Mouse (Mus musculus): ENCODE measurements around the gene Maea.

The Maea gene

DNA sequence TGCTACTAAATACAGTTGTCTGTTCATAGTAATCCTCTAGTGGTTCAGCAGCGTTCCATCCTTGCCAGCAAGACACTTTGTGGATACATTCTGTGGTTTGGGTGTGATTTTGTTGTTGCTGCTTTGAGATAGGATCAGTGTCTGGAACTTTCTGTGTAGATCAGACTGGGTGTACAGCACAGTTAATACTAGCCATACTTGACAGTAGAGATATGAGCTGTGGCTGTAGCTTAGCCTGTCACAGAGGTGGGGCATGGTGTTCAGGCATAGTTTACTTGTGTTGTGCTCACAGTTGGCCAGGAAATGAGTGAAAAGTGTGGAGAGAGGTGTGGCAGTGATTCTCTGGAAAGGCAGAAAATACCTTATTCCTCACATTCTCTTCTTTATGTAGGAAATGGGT lies 22.2 kb downstream of the Maea start:
- in situ Hi-C loops (cut with MboI, MseI), result no loop called here

DNA sequence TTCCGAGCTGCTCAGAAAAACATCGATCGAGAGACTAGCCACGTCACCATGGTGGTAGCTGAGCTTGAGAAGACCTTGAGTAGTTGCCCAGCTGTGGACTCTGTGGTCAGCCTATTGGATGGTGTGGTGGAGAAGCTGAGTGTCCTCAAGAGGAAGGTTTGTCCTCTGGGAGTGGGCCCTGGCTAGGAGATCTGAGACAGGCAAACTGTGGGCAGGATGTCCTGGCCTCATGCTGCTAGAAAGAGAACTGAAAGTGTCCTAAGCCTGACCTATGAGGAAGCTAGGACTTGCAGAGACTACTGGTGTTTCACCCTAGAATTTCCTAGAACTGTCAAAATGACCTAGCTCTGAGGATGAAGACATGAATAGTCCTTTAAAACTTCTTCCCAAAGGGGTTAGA lies 23.2 kb downstream of the Maea start:
- in situ Hi-C loops (cut with MboI, MseI), result no loop called here

DNA sequence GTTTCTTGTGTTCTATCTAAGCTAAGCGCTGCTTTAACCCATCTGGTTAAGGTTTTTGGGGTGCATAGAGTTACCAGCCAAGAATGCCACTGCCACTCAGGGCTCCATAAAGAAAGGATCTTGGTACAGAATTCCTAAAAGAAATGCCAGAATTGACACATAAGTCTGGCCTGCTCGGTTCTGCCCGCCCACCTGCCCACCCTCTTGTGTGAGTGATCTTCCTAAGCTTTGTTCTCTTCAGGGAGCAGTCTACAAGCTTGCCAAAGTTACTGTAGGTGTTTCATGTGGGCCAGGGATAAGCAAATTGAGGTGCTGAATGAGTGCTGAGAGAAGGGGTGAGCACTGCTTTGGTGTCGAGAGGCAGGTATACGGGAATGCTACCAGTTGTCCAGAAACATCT lies 28.0 kb downstream of the Maea start:
- in situ Hi-C loops (cut with MboI, MseI), result no loop called here

DNA sequence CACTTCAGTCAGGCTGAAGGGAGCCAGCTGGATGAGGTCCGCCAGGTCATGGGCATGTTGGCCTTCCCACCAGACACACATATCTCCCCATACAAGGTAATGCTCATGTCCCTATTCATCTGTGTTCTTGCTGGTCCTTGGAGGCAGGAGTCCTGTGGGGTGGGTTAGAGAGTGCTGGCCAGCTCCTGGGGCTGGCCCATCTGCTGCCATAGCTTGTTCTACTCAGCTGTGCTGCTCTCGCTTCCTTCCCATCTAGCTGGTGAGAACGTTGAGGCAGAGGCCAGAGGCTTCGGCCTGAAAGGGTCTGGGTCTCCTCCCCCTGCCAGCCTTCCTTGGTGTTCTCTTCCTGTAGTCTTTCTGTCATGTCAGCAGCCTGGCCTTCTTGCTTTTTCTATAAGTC lies 33.3 kb downstream of the Maea start:
- in situ Hi-C loops (cut with MboI, MseI), result no loop called here

DNA sequence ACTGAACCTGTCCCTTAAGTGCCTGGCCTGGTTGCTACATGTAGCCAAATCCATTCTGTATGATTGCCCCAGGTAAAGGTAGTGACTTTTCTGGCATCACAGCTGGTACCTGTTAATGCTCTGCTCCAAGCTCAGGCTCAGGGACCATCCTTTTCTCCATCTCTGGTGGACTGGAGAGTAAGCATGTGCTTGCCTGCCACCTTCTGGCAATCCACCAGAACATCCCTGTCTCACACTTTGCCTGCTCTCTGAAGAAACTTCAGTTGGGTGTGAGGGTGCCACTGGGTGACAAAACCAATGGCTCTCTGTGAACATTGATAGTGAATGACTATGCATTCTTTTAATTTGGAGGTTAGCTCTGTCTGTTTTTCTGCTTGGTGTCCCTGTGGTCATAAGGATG lies 35.8 kb downstream of the Maea start:
- in situ Hi-C loops (cut with MboI, MseI), result no loop called here

DNA sequence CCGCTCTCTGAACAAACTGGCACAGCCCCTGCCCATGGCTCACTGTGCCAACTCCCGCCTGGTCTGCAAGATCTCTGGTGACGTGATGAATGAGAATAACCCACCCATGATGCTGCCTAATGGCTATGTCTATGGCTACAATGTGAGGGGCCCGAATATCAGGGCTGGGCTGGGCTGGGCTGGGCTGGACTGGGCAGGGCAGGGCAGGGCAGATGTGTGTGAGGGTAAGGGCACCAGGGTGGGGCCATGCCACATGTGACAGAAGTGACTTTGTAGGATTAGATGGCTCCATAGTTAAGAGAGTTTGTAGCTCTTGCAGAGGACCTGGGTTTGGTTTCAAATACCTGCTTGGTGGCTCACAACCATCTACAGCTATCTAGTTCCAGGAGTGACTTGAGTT lies 36.4 kb downstream of the Maea start:
- in situ Hi-C loops (cut with MboI, MseI), result no loop called here

DNA sequence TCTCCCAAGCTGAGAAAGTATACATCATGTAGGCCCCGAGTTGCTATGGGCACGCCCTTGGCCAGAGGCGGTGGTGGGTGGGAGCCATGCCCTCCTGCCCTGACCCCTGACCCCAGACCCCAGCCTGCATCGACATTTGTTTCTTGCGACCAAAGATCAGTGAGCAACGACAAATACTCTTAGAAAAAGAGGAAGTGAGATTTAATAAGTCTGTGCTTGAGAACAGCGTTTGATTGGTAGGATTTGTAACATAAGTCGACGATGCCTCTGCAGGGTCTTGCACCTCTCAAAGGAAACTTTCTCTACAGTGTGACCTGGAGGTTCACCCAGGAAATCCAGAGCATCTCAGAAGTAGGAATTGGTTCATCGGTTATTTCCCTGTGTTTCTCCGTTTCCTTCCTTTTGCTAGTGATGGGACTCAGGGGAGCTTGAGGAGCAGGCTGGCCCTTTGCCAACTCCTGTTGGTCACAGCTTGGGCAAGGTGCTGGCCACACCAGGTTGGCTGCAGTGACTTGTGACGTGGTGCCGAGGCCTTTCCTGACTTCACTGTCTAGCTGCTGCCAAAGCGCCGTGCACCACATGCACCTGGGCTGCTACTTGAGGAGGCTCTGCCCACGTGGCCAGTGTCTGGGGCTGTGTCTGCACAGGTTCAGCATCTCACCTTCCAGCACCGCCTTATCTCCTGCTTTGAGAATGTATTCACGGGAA lies 37.2 kb downstream of the Maea start:
- in situ Hi-C loops (cut with MboI, MseI), result no loop called here

DNA sequence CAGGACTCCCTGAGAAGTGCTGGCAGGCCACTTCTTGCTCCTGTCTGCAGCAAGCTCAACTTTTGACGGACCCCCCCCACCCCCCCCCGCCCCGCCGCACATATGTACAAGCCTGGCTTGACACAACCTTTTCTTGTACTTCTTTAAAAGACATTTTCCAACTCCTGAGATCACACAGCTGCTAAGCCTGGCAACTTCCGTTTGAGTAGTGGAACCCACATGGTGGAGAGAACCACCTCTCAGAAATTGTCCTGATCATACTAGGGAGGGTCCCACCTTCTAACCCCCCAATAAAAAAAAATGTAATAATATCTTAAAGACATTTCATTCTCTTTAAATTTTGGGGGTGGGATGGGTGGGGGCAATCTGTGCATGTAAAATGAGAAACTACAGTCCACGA lies 41.9 kb downstream of the Maea start:
- in situ Hi-C loops (cut with MboI, MseI), result loop anchor here (5.0 kb wide), 1 partner anchor 100 kb away; no protein-coding TSS in a partner anchor

DNA sequence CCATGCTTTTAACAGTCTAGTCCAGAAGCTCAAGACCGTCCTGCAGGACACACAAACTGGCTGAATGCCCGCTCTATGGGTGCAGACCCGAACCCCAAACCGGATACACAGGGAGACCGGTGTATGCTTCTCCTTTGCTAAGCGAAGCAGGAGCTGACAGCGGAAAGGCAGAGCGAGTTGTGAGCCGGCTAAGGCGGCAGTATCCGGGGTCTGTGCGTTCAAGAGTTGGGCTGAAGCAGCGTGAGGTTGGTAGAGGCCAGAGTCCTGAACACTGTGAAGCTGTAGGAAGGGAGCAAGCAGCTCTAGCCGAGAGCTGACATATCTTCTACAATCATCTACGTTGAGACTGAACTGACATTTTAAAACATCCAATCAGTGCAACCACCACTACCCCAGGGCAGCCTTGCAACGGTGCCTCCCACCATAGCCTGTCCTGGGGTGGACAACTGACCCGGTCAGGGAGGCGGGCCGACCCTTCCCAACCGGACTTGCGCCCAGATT lies 42.5 kb downstream of the Maea start:
- in situ Hi-C loops (cut with MboI, MseI), result loop anchor here (5.0 kb wide), 1 partner anchor 101 kb away; no protein-coding TSS in a partner anchor

DNA sequence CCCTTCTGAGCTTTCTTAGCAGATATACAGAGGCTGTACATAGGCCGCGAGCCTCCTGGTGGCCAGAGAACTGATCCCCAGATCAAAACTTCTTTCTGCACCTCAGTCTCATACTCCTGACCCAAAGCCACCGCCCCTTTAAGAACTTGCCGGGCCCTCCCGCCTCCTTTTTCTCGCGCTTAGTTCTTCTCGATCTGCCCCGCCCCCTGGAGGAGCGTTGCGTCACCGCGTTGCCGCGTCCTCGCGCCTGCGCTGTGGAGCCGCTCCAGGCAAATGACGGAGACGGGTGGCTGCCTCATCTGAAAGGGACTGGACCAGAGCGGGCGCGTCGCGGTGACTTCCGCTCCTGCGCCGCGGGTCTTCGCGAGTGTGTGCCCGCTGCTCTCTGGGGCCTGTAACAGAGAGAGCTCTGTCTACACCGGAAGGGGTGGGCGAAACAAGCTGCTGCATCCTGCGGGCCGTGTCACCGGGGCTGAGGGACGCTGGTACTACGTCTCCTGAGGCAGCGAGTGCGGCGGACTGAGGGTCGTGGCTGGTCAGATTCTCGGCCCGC lies 43.1 kb downstream of the Maea start, which contains the start of gene Uvssa:
Gene Uvssa (plus strand): TSS at position 248 of the 553 bp plus-strand sequence.
- in situ Hi-C loops (cut with MboI, MseI), result loop anchor here (5.0 kb wide), 1 partner anchor 101 kb away; no protein-coding TSS in a partner anchor

DNA sequence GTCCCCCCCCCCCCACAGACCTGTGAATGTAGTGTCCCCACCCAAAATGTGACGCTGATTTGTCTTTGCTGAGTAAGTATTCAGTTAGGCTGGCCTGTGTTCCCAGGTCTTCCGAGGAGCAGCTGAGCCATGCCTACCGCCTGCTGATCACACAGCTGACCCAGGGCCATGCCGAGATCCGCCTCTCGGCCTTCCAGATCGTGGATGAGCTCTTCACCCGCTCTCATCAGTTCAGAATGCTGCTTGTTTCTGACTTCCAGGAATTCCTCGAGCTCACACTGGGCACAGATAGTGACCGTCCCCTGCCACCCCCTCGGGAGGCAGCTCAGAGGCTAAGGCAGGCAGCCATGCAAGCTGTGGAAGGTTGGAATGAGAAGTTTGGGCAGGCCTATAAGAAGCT lies 52.2 kb downstream of the Maea start:
- in situ Hi-C loops (cut with MboI, MseI), result no loop called here

DNA sequence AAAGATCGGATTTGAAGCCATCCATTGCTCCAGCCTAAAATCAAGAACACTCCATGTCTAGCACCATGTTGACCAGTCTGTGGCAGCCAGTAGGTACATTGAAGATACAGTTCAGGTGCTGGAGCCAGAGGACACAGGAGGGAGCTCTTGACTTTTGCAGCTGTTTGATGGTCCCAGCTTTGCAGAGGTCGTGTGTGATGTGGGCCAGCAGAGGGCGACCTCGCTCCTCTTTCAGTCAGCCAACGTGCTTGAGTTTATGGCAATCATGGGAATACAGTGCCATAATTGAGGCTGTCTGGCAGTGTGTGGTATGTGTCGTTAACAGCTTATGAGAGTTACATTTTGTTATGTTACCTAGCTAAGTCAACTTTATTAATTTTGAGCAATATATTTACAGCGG lies 58.5 kb downstream of the Maea start:
- in situ Hi-C loops (cut with MboI, MseI), result no loop called here

DNA sequence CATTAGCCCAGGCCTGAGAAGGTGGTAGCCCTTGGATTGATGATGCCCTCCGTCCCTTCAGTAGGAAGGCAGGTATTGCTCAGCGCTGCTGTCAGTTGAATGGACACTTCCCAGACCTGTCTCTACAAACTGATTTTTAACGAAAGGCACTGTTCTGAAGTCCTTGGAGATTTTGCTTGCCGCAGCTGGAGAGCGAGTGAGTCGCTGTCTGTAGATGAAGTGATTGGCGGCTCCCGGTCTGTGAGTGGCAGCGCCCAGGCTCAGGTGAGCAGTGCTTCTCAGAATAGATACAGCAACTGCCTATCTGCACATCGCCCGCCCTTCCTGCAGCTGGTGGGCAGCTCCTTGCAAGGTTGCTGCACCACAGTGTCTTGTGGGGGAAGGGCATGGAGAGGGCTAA lies 60.4 kb downstream of the Maea start:
- in situ Hi-C loops (cut with MboI, MseI), result no loop called here

DNA sequence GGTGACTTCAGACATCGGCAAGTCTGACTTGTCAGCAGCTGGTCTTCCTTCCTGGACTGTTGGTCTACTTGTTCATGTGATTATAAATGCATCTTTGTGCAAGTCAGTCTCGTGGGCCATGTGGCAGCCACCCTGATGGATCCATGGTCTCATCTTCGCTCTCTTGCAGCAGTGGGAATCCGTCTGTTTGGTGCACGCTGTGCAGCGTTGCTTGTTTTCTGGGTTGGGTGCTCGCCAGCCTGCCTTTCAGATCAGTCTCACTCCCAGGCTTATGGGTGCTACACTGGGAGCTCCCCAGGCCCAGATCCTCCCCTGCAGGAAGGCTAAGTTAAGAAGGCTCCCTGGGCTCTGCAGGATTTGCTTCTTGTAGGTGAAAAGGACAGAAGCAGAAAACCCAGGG lies 61.5 kb downstream of the Maea start:
- in situ Hi-C loops (cut with MboI, MseI), result no loop called here

DNA sequence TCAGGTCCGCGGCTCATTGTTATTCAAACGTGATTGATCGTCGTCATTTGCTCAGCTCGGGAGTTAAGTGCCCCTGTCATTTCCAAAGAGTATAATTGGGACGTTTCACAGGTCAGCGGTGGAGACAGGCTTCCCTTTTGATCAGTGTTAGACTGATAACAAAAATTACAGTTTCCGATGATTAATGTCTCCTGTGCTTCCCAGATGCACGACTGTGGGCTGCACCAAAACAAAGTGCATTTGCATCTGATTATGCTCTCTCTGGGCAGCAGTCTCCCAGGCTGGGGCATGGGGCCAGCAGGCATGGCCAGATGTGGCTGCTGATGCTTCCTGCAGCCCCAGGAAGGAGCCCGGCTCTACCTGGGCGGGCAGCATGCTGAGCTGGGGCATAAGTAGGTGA lies 65.5 kb downstream of the Maea start:
- in situ Hi-C loops (cut with MboI, MseI), result no loop called here

DNA sequence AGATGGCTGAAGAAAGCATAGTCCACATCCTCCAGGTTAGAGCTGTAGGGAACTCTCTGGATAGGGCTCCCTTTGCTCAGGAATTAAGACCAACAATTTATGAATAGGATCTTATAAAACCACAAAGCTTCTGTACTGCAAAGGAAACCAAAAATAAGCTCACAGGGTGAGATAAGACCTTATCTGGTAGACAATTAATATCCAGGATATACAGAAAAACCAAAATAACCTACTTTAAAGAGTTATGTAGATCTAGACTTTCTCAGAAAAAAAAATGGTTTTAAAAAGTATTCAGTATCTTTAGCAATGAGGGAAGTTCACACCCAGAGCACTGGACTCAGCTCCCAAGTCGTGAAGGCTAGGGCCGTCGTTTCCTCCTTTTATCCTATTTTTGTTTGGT lies 85.0 kb downstream of the Maea start:
- in situ Hi-C loops (cut with MboI, MseI), result no loop called here
